Mouse (Mus musculus) heart, postnatal 14 days (tissue): Measurements from ENCODE around the gene Gatad2a. TPM values are rescaled to one million over a fixed set of nuclear protein-coding genes. Genes with fewer than 3 reads are reported as not detected.
"Not testable (repeated sequence)": the region's sequence is repeated elsewhere in the genome, so short reads cannot be mapped to it uniquely, and the experiment has no call there.

Experiments
- DNase-seq, 2 experiments: peaks; one replicate each; pipeline ENCODE4 v3.0.0; 2021 to 2022
- intact Hi-C: fragments of 180-260 bp; cut with DNase I; formaldehyde crosslinking; loops from one replicate; pipeline ENCODE4 v1.15.1; 2025
- total RNA-seq, 2 experiments: library from RNA; stranded (reverse); gene quantifications; 2 replicates each; pipeline ENCODE4 v1.2.3; 2021

The Gatad2a gene
- total RNA-seq, 2 experiments from 2014 or later = 41.7 to 41.9 TPM

GRCm38 (mm10) chr8:69998706-69999105 is 2.5 kb upstream of the Gatad2a start:
- intact Hi-C loops = no loop called here
- no peak for DNase-seq

GRCm38 (mm10) chr8:69996589-69997285 is 553 bp upstream of the Gatad2a start:
- intact Hi-C loops = no loop called here
- DNase-seq = no peak

GRCm38 (mm10) chr8:69995422-69995775 is 785 bp downstream of the Gatad2a start:
- DNase-seq = no peak
- intact Hi-C loops = loop anchor here (2.0 kb wide), 1 partner anchor 17 kb away; no protein-coding TSS in a partner anchor

- intact Hi-C loops, DNase-seq: not testable (repeated sequence)
Observed at GRCm38 (mm10) chr8:69988936-69989335, 7.2 kb downstream of the Gatad2a start.

- intact Hi-C loops = no loop called here
Observed at GRCm38 (mm10) chr8:69987744-69988143, 8.4 kb downstream of the Gatad2a start.

GRCm38 (mm10) chr8:69984876-69985553 is 11.2 kb downstream of the Gatad2a start:
- intact Hi-C loops = no loop called here
- no peak for DNase-seq

More at GRCm38 (mm10) chr8:69987744-69988143, 8.4 kb downstream of the Gatad2a start:
- no peak for DNase-seq

DNA sequence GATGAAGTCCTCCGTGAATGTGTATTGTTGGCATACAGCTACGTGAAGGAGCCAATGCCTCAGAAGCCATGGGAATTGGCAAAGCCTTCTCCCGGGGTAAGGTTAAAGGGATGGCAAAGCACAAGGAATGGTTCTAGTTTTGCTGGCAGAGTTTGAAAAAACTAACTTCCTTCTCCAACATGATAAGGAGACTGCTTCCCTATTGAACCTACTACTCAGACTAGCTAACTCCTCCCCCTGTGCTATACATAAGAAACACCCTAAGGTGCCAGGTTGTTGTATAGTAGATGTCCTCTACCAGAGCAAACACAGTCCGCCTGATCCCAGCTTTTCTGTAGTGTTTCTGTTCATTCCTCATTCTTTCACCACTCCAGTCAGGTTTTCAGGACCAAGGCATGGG is 17.7 kb downstream of the Gatad2a start:
- DNase-seq = no peak
- intact Hi-C loops = loop anchor here (2.0 kb wide), 1 partner anchor 16 kb away; no protein-coding TSS in a partner anchor

- intact Hi-C loops = loop anchor here (5.0 kb wide), 1 partner anchor 38 kb away; no protein-coding TSS in a partner anchor
- DNase-seq = no peak
Observed at GRCm38 (mm10) chr8:69974806-69975205, 21.4 kb downstream of the Gatad2a start.

GRCm38 (mm10) chr8:69974194-69974614 is 22.0 kb downstream of the Gatad2a start:
- DNase-seq = peak; percentile 97 to 99
- intact Hi-C loops = loop anchor here (5.0 kb wide), 1 partner anchor 37 kb away; no protein-coding TSS in a partner anchor

- intact Hi-C loops = loop anchor here (2.0 to 5.0 kb wide), 2 partner anchors 36 to 55 kb away; no protein-coding TSS in a partner anchor
- DNase-seq = peak; percentile 59 to 64
Observed at GRCm38 (mm10) chr8:69973442-69974161, 22.6 kb downstream of the Gatad2a start.

DNA sequence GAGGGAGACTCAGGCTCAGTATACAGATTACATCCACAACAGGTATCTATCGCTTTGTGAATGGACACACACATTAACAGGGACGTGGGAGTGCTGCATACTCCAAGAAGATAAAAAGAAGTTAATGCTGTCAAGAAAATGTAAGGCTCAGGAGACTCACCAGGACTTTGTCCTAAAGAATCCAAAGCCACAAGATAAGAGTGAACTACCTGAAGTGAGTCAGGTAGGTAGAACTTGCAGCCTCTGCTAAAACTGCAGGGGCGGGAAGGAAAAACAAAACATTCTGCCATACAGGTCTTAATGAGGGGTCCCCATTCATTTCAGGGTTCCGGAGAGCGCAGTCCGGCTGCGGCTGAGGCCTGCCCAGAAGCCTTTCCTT is 23.1 kb downstream of the Gatad2a start:
- no peak for DNase-seq
- intact Hi-C loops = loop anchor here (2.0 to 5.0 kb wide), 2 partner anchors 36 to 54 kb away; no protein-coding TSS in a partner anchor

DNA sequence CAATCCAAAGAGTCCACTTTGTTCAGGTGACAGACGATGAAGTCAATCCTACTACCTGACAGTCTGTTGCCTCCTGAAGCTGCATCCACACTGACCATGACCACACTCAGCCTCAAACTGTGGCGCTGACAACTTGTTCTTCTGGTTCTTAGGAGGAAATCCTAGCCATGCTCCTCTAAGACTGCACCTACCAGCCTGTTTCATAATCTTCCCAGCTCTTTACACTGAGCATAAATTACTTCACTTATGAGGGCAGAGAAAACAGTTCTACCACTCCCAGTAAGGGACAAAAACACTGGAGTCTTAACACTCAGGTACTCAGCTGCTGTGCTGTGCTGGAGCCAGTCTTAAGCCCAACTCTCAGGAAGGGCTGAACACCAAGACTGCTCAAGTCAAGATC is 25.3 kb downstream of the Gatad2a start:
- intact Hi-C loops = loop anchor here (5.0 kb wide), 1 partner anchor 34 kb away; no protein-coding TSS in a partner anchor
- DNase-seq = no peak

DNA sequence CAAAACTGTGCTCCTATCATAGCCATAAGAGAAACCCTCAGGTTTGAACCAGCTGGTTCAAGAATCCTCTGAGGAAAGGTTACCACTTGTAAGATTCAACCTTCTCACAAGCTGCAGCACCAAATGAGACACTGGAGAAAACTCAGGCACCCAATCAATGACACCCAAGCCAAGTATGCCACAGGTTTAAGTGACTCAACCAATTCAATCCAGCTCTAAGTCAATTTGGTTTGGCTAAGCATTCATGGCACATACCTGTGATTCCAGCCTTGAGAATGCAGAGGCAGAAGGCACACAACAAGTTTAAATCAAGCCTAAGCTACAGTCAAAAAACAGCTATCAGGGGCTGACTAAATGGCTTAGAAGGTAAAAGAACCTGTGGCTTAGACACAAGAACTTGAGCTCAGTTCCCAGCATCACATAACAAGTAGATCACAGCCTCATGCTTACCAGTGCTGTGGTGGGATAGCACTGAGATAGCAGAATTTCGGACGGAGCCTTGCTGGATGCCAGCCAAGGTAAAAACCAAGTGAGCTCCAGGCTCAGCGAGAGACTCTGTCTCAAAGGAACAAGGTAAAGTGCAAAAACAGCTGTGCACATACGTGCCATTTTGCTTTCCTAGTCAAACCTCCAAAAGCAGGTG is 28.8 kb downstream of the Gatad2a start:
- DNase-seq = no peak
- intact Hi-C loops = no loop called here

GRCm38 (mm10) chr8:69959241-69959640 is 36.9 kb downstream of the Gatad2a start:
- intact Hi-C loops = no loop called here

DNA sequence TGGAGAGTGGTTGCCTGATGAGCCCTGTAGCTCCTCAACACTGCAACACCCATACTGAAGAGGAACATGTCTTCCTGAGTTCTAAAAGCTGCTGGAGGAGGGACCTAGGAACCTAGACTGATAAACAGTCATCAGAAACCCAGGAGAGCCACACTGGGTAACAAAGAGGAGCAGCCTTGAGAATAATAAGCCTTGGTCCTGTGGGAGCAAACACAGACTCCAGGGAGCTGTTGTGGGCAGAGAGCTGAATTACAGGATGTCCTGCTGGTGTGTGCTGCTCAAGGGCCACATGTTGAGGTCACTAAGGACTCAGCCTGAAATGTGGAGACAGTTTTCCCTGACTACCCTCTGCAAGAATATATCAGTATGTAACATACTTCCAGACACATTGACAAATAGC is 38.3 kb downstream of the Gatad2a start:
- no peak for DNase-seq
- intact Hi-C loops = no loop called here

More at GRCm38 (mm10) chr8:69959241-69959640, 36.9 kb downstream of the Gatad2a start:
- DNase-seq = no peak

GRCm38 (mm10) chr8:69957419-69957818 is 38.8 kb downstream of the Gatad2a start:
- intact Hi-C loops = no loop called here
- DNase-seq = no peak

- DNase-seq = no peak
- intact Hi-C loops = no loop called here
Observed at GRCm38 (mm10) chr8:69956651-69957050, 39.5 kb downstream of the Gatad2a start.

GRCm38 (mm10) chr8:69954642-69955041 is 41.5 kb downstream of the Gatad2a start:
- intact Hi-C loops = no loop called here
- DNase-seq = no peak

- intact Hi-C loops = no loop called here
Observed at GRCm38 (mm10) chr8:69954213-69954612, 42.0 kb downstream of the Gatad2a start.

DNA sequence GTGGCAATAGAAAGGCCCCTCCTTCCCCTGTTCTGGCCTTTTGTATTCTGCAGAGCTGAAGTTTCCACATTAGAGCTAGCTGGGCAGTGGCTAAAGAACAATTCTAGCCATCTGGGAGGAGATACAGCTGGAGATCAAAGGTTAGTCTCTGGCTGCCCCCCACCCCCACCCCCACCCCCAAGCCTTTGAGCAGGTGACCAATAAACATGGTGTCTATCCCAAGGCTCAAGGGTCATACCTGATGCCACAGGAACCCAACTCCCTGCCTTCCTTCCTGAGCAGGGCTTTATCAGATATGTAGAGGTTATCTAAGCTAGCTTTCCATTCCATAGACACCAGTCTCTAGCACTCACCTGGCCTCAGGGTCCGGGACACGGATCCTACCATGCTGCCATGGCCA is 45.9 kb downstream of the Gatad2a start:
- intact Hi-C loops = no loop called here
- no peak for DNase-seq

More at GRCm38 (mm10) chr8:69954213-69954612, 42.0 kb downstream of the Gatad2a start:
- DNase-seq = no peak
